Mouse (Mus musculus) liver, embryonic 11.5 days (tissue): Measurements from ENCODE around the gene Gm37240. TPM values are rescaled to one million over a fixed set of nuclear protein-coding genes. Genes with fewer than 3 reads are reported as not detected.

Experiments
- ATAC-seq: fragments of 200-750 bp; cut with Nextera tagmentation; replicated peaks from 2 replicates; pipeline ENCODE4 v1.8.0; 2017; ENCODE audit warnings: moderate number of reproducible peaks, mild to moderate bottlenecking, moderate TSS enrichment, moderate library complexity; ENCODE audit not compliant: low FRiP score
- DNase-seq: peaks from one replicate; pipeline ENCODE4 v3.0.0-alpha.2; 2017; ENCODE audit warnings: low spot score
- H3K27ac ChIP-seq: fragments of 300-500 bp; sonication (generic); 2 replicates; pipeline ENCODE4 v1.5.1; 2014; ENCODE audit warnings: mild to moderate bottlenecking, low read depth, low read length, control low read depth
- H3K27me3 ChIP-seq: fragments of 300-500 bp; sonication (generic); replicated peaks from 2 replicates; pipeline ENCODE4 v1.6.1; 2014; ENCODE audit warnings: low read length, mixed read lengths; ENCODE audit not compliant: control insufficient read depth, insufficient read depth
- H3K36me3 ChIP-seq: fragments of 300-500 bp; sonication (generic); 2 replicates; pipeline ENCODE4 v1.6.1; 2014; ENCODE audit warnings: mild to moderate bottlenecking, low read length, moderate library complexity, mixed read lengths; ENCODE audit not compliant: control insufficient read depth, insufficient read depth
- H3K4me1 ChIP-seq: fragments of 300-500 bp; sonication (generic); replicated peaks from 2 replicates; pipeline ENCODE4 v1.6.1; 2014; ENCODE audit warnings: low read length, mixed read lengths; ENCODE audit not compliant: control insufficient read depth, insufficient read depth
- H3K4me2 ChIP-seq: fragments of 300-500 bp; sonication (generic); 2 replicates; pipeline ENCODE4 v1.6.1; 2014; ENCODE audit warnings: mild to moderate bottlenecking, control low read depth, moderate library complexity
- H3K4me3 ChIP-seq: fragments of 300-500 bp; sonication (generic); 2 replicates; pipeline ENCODE4 v1.5.1; 2014; ENCODE audit warnings: low read depth, low read length, control low read depth
- H3K9ac ChIP-seq: fragments of 300-500 bp; sonication (generic); 2 replicates; pipeline ENCODE4 v1.6.1; 2014; ENCODE audit warnings: low read depth, low read length, control low read depth
- H3K9me3 ChIP-seq: fragments of 300-500 bp; sonication (generic); 2 replicates; pipeline ENCODE4 v1.6.1; 2016; ENCODE audit warnings: low read length, inconsistent platforms, mixed read lengths; ENCODE audit not compliant: control insufficient read depth
- WGBS: fragments of 180-500 bp; shearing (Covaris S2); extraction: QIAGEN DNeasy Blood & Tissue Kit; methylation state at CpG from one replicate; pipeline ENCODE4 v1.1.7; 2014; 5-methylcytosine and 5-hydroxymethylcytosine counted together
- polyA plus RNA-seq: library from polyadenylated mRNA; unstranded; fragments of >200 nt; fragmentation: Nextera tagmentation; extraction: Ambion mirVana; gene quantifications from 2 replicates; pipeline ENCODE4 v1.2.1, GENCODE M21; 2014

The Gm37240 gene
- polyA plus RNA-seq, 1 experiment from 2014 or later = 1.6 TPM

DNA sequence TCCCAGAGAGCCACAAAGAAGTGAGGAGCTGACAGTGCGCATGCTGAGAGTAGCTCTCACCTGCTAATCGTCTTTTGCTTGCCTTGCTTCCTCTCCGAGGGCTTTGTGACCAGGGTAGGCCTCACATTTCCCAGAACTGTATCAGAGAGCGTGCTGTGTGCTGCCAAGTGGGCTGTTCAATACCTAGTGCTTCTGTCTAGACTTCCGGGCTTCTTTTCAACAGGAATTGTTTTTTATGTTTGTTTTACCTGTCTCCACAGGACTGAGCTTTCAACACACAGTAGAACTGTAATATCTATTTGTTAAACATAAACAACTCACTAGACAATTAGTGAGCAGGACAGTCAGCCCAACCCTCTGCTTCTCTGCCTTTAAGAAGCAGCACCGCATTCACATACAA lies 42.0 kb downstream of the Gm37240 start:
- ATAC-seq (no peak), DNase-seq (no peak)
- H3K4me3 ChIP-seq = no peak overlapping the region
- H3K27me3 ChIP-seq = no peaks in the 10 kb centered on the region
- no peaks in the 10 kb centered on the region; the same call in 1 of the 2 replicates for H3K4me1 ChIP-seq
- no peak overlapping the region for H3K4me2 ChIP-seq
- no peak overlapping the region for H3K27ac ChIP-seq
- no peak overlapping the region for H3K9ac ChIP-seq
- H3K36me3 ChIP-seq = no peaks in the 10 kb centered on the region
- WGBS = 75% methylated on average over 6 of the region's 6 CpGs
- H3K9me3 ChIP-seq = no peaks in the 10 kb centered on the region

DNA sequence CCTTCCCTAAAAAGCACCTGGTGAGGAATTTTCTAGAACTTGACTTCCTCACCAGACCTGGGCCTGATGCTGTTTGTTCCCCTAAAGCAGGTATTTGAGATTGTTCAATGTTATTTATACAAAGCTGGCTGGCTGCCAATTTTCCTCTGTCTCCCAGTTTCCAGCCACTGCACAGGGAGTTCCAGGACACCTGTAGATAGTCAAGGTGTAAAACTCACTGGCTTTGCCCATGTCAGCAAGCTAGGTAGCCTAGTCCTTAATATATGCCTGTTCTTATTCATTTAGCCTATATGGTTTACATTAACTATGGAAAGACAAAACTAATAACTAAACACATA lies 44.5 kb downstream of the Gm37240 start:
- no peaks in the 10 kb centered on the region for H3K36me3 ChIP-seq
- no peak overlapping the region for H3K4me2 ChIP-seq
- ATAC-seq (no peak), DNase-seq (no peak)
- H3K4me1 ChIP-seq = peaks cover 4% of the 10 kb centered on the region
- no peak overlapping the region for H3K4me3 ChIP-seq
- no peaks in the 10 kb centered on the region for H3K9me3 ChIP-seq
- no peak overlapping the region for H3K27ac ChIP-seq
- H3K27me3 ChIP-seq = no peaks in the 10 kb centered on the region
- no peak overlapping the region for H3K9ac ChIP-seq

DNA sequence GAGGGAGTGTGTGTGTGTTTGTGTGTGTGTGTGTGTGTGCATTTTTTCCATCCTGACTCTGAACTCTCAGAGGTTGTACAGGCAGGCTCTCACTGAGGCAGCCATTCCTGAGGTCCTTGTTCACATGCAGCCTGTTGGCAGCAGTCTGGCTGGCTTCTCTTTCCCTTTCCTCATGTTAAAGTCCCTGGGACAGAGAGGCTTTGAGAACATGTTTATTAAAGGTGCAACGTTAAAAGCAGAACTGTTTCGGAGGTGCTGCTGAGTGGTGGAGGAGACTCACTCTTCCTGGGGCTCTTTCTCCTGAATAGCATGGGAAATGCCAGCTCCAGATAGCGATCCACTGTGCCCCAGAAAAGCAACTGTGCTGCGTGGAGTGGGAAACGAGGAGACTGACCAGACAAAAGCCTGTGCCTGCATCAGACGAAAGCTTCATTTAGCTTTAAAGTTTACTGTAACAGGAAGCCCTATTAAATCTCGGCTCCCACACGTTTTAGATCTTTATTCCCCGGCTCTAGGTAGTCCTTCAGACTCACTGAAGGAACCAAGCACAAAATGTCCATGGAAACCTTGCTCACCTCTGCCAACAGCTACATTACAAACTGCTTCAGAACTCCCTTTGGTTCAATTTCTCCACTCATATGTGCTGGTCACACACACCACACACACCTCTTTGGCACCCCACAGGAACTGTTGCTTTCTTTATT lies 45.0 kb downstream of the Gm37240 start:
- 51% methylated on average over 9 of the region's 9 CpGs for WGBS
- Histone ChIP-seq H3K36me3 (no peaks in the 10 kb centered on the region), H3K27ac (no peak overlapping the region), H3K4me2 (no peak overlapping the region), H3K9ac (no peak overlapping the region), H3K4me3 (no peak overlapping the region), H3K9me3 (no peaks in the 10 kb centered on the region), H3K27me3 (no peaks in the 10 kb centered on the region), H3K4me1 (peaks cover 4% of the 10 kb centered on the region)
- DNase-seq (no peak), ATAC-seq (no peak)

DNA sequence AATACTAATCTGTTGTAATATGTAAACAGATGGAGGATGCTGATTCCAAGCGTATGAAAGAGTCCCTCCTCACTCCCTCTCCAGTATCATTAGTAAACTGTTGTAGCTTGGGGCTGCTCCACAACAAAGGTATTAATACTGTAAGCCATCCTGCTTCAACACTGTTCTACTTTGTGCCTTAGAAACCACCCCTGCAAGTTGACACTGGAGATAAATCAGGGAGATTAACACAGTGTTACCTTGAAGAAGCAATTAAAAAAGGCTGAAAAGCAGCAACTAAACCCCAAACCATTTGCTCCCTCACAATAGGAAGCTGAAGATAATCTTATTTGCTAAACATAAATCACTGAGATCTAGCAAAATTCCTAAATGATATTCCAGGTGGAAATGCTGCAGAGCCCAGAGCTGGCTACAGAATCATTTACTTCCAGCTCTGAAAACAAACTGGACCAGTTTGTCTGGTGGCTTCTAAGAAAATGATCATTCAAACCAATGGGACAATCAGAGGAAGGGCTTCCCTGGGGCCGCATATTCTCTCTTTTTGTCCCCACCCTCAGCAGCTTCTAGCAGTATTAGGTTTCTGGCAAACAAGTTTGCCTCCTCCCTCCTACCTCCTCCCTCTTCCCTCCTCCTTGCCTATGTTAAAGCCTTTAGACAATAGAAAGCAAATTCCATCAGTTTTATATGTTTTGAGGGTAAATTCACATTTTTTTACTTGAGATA lies 45.7 kb downstream of the Gm37240 start:
- Histone ChIP-seq H3K9ac (no peak overlapping the region), H3K36me3 (no peaks in the 10 kb centered on the region), H3K27me3 (no peaks in the 10 kb centered on the region), H3K4me2 (no peak overlapping the region), H3K4me3 (no peak overlapping the region), H3K27ac (no peak overlapping the region), H3K9me3 (no peaks in the 10 kb centered on the region), H3K4me1 (peaks cover 4% of the 10 kb centered on the region)
- no peak for ATAC-seq
- DNase-seq = no peak
- WGBS = 43% methylated on average over 2 of the region's 2 CpGs

DNA sequence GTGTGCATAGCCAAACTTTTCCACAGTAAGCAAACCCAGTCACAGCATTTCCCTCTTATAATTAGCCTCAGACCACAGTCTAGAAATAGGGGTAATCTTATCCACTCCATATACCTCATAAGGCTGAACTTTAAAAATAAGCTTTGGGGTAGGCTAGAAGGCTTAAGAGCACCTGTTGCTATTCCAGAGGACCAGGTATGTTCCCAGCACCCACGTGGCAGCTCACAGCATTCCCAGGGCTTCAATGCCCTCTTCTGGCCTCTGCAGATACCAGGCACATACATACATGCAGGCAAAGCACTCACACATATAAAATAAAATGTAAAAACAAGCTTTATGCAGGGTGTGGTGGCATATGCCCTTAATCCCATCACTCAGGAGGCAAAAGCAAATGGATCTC lies 53.7 kb downstream of the Gm37240 start:
- Histone ChIP-seq H3K27ac (no peak overlapping the region), H3K4me2 (no peak overlapping the region), H3K27me3 (no peaks in the 10 kb centered on the region), H3K9me3 (no peaks in the 10 kb centered on the region), H3K36me3 (no peaks in the 10 kb centered on the region), H3K4me1 (peaks cover 4% of the 10 kb centered on the region; the same call in 1 of the 2 replicates), H3K4me3 (no peak overlapping the region), H3K9ac (no peak overlapping the region)
- no peak for ATAC-seq
- DNase-seq = no peak
- WGBS = 69% methylated on average over 1 of the region's 1 CpGs

DNA sequence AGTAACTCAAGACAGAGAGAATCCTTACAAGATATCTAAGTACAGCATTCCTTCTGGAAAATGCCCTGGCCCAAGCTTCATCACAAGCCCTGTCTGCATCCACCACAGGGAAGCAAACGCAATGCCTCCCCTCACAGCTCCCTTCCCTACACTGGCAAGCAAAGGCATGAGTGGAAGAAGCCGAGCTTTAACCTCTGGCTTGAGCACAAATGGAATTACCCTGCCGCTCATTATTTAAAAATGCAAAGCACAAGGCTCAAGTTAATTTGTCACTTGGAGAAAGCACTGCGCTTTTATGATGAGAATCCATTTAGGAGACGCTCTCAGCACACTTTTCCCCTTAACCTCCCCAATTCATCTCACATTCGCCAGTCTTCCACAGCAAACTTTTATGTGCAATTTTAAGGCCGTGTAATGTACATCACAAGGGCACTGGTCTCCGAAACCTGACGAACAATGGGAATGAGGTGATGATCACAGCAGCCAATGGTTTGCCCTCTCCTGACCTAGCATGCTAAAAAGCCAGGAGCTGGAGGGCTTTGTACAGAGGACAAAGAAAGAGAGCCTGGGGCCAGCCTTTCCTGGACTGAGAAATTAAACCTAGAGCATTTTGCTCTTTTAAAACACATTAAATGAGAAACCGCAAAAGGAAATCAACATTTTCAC lies 54.7 kb downstream of the Gm37240 start:
- WGBS = 83% methylated on average over 10 of the region's 10 CpGs
- Histone ChIP-seq H3K9ac (no peak overlapping the region), H3K27ac (no peak overlapping the region), H3K4me1 (no peaks in the 10 kb centered on the region), H3K27me3 (no peaks in the 10 kb centered on the region), H3K4me3 (no peak overlapping the region), H3K4me2 (no peak overlapping the region), H3K36me3 (no peaks in the 10 kb centered on the region), H3K9me3 (no peaks in the 10 kb centered on the region)
- DNase-seq (no peak), ATAC-seq (no peak)

DNA sequence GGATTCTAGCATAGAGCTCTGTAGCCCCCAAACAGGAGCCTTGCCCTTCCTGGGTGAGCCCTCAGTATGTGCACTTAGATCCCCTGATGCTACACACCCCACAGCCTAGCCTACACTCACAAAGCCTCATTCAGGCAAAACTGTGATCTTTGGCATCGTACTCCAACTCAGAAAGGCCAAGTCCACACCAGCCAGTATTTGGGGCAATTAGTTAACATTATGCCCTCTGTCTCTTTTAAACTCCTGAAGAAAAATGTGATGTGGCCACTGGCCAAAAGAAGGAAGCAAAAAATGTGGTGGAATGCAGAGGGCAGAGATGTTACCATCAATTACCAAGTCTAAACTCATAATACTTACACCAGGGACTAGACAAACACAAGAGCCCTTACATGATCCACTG lies 55.5 kb downstream of the Gm37240 start:
- ATAC-seq = no peak

DNA sequence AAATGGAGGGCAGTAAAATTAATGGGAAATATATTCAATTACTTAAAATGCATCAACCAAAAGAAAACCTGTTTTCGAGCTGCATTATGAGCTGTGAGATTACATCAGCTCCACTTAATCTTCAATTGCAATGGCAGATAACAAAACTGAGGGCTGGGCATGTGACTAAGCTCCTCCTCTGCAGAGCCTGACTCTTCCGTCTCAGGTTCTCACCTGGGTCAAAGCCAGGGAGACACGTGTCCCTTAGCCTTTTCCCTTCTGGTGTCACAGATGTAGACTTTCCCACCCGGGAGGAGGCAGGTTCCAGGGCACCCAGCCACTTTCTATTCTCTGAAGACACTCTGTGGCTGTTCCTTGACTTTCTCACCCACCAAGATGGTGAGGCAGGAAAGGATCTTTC lies 58.3 kb downstream of the Gm37240 start:
- Histone ChIP-seq H3K9ac (no peak overlapping the region), H3K27me3 (no peaks in the 10 kb centered on the region), H3K4me2 (no peak overlapping the region), H3K36me3 (no peaks in the 10 kb centered on the region), H3K4me1 (no peaks in the 10 kb centered on the region), H3K9me3 (no peaks in the 10 kb centered on the region), H3K4me3 (no peak overlapping the region), H3K27ac (no peak overlapping the region)
- 65% methylated on average over 4 of the region's 4 CpGs for WGBS
- DNase-seq (no peak), ATAC-seq (no peak)

More for the DNA sequence above, 55.5 kb downstream of the Gm37240 start:
- Histone ChIP-seq H3K4me1 (no peaks in the 10 kb centered on the region), H3K27me3 (no peaks in the 10 kb centered on the region), H3K4me3 (no peak overlapping the region), H3K9ac (no peak overlapping the region), H3K36me3 (no peaks in the 10 kb centered on the region), H3K4me2 (no peak overlapping the region), H3K27ac (no peak overlapping the region), H3K9me3 (no peaks in the 10 kb centered on the region)
- WGBS = 63% methylated on average over 1 of the region's 1 CpGs
- DNase-seq = no peak
